Mouse (Mus musculus) liver, embryonic 14.5 days (tissue): Measurements from ENCODE around the gene Mmp10. TPM values are rescaled to one million over a fixed set of nuclear protein-coding genes. Genes with fewer than 3 reads are reported as not detected.

Experiments used
- ATAC-seq: fragments of 200-750 bp; cut with Nextera tagmentation; 2 replicates; pipeline ENCODE4 v1.8.0; 2017; ENCODE audit warnings: moderate number of reproducible peaks, mild to moderate bottlenecking, moderate library complexity; ENCODE audit not compliant: insufficient read depth
- DNase-seq, 3 experiments: peaks; one replicate each; pipeline ENCODE4 v3.0.0-alpha.2; 2012 to 2013; ENCODE audit warnings: low read depth in 3 of 3, low spot score in 3 of 3
- H3K27ac ChIP-seq: fragments of 300-500 bp; sonication (generic); 2 replicates; pipeline ENCODE4 v1.5.1; 2014; ENCODE audit warnings: moderate library complexity, mild to moderate bottlenecking, control low read depth, inconsistent platforms
- H3K27me3 ChIP-seq: fragments of 300-500 bp; sonication (generic); 2 replicates; pipeline ENCODE4 v1.6.1; 2014; ENCODE audit warnings: mild to moderate bottlenecking, low read length, moderate library complexity; ENCODE audit not compliant: control insufficient read depth, insufficient read depth
- H3K36me3 ChIP-seq: fragments of 300-500 bp; sonication (generic); replicated peaks from 2 replicates; pipeline ENCODE4 v1.6.1; 2014; ENCODE audit warnings: low read depth; ENCODE audit not compliant: control insufficient read depth, insufficient read depth
- H3K4me1 ChIP-seq, 2 experiments: fragments of 200-500 bp in 1 of 2; fragments of 300-500 bp in 1 of 2; sonication (generic) in 1 of 2; replicated peaks; 2 replicates each; pipeline ENCODE4 v1.6.1; 2012 to 2014; ENCODE audit warnings: antibody characterized with exemption in 1 of 2, inconsistent platforms in 1 of 2, low read length in 1 of 2; ENCODE audit not compliant: control insufficient read depth in 2 of 2, insufficient read depth in 2 of 2
- H3K4me2 ChIP-seq: fragments of 300-500 bp; sonication (generic); 2 replicates; pipeline ENCODE4 v1.6.1; 2014; ENCODE audit warnings: low read depth, mild to moderate bottlenecking, control low read depth, moderate library complexity
- H3K4me3 ChIP-seq, 2 experiments: fragments of 200-500 bp in 1 of 2; fragments of 300-500 bp in 1 of 2; sonication (generic) in 1 of 2; 2 replicates each; pipeline ENCODE4 v1.5.1; 2012 to 2014; ENCODE audit warnings: low read depth in 2 of 2, low read length in 2 of 2, mild to moderate bottlenecking in 2 of 2, control low read depth in 1 of 2, inconsistent platforms in 1 of 2, moderate library complexity in 1 of 2; ENCODE audit not compliant: insufficient read depth in 1 of 2
- H3K9ac ChIP-seq: fragments of 300-500 bp; sonication (generic); replicated peaks from 2 replicates; pipeline ENCODE4 v1.6.1; 2014; ENCODE audit warnings: mild to moderate bottlenecking, control low read depth, moderate library complexity
- H3K9me3 ChIP-seq: fragments of 300-500 bp; sonication (generic); 2 replicates; pipeline ENCODE4 v1.6.1; 2016; ENCODE audit warnings: low read length, mixed read lengths; ENCODE audit not compliant: control insufficient read depth
- CTCF ChIP-seq: IDR thresholded peaks from 2 replicates; pipeline ENCODE4 v1.5.1; 2016; ENCODE audit warnings: antibody characterized with exemption, low read depth, control low read depth
- EP300 ChIP-seq: IDR thresholded peaks from 2 replicates; pipeline ENCODE4 v1.6.1; 2016; ENCODE audit warnings: antibody characterized with exemption, low read depth
- WGBS: fragments of 180-500 bp; shearing (Covaris S2); extraction: QIAGEN DNeasy Blood & Tissue Kit; methylation state at CpG from one replicate; pipeline ENCODE4 v1.1.7; 2014; ENCODE audit not compliant: insufficient replicate concordance; 5-methylcytosine and 5-hydroxymethylcytosine counted together
- polyA plus RNA-seq, 2 experiments: library from polyadenylated mRNA; depleted of rRNA in 1 of 2; stranded (reverse) in 1 of 2; unstranded in 1 of 2; fragments of >200 nt; fragmentation: Nextera tagmentation in 1 of 2; extraction: Ambion mirVana in 1 of 2; gene quantifications; 2 replicates each; pipeline versions ENCODE4 v1.2.1 to v1.2.3; 2012 to 2014

The Mmp10 gene
- polyA plus RNA-seq, 2 experiments: not detected

GRCm38 (mm10) chr9:7544923-7545457 lies 42.8 kb downstream of the Mmp10 start:
- WGBS: 47% methylated on average over 1 of the region's 1 CpGs
- Histone ChIP-seq H3K4me2 (no peak overlapping the region), H3K9ac (no peak overlapping the region), H3K36me3 (no peaks in the 10 kb centered on the region), H3K27ac (no peak overlapping the region), H3K4me1 (no peaks in the 10 kb centered on the region), H3K4me3 (no peak overlapping the region), H3K27me3 (no peaks in the 10 kb centered on the region), H3K9me3 (no peaks in the 10 kb centered on the region)
- no peak for DNase-seq
- no peak for ATAC-seq
- TF ChIP-seq EP300 (no peak), CTCF (no peak)

DNA sequence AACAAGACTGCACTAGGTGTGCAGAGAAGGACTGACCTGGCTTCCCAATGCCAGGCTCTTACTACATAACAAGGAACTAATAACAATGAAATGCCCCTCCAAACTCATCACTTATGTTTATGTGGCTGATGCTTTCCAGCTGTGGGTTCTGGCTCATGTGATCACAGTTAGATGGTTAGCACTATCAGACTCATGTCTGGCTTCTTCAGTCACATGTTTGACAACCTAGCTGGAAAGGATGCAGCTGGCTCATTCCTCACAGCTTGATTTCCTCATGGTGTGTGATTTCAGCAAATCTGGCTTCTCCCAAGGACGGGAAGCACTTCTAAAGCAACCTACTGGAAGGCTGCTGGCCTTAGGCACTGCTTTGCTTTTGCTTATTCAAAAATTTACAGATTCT lies 43.3 kb downstream of the Mmp10 start:
- ATAC-seq: no peak
- no peak overlapping the region for H3K27ac ChIP-seq

DNA sequence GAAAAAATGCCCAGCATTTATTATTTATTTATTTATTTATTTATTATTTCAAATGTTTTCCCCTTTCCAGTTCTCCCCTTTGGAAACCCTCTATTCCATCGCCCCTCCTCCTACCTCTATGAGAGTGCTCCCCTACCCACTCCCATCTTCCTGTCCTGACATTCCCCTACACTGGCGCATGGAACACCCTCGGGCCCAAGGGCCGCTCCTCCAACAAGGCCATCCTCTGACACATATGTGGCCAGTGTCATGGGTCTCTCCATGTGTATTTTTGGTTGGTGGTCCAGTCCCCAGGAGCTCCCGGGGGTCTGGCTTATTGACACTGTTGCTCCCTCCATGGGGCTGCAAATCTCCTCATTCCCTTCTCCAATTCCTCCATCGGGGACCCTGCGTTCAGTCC lies 43.8 kb downstream of the Mmp10 start:
- Histone ChIP-seq H3K4me2 (no peak overlapping the region), H3K36me3 (no peaks in the 10 kb centered on the region), H3K4me3 (no peak overlapping the region), H3K27me3 (no peaks in the 10 kb centered on the region), H3K27ac (no peak overlapping the region), H3K9me3 (no peaks in the 10 kb centered on the region), H3K9ac (no peak overlapping the region), H3K4me1 (no peaks in the 10 kb centered on the region)
- DNase-seq (no peak), ATAC-seq (no peak)
- WGBS: 73% methylated on average over 7 of the region's 7 CpGs
- no peak for TF ChIP-seq CTCF
- no peak for TF ChIP-seq EP300

More for the DNA sequence above, 43.3 kb downstream of the Mmp10 start:
- Histone ChIP-seq H3K9me3 (no peaks in the 10 kb centered on the region), H3K36me3 (no peaks in the 10 kb centered on the region), H3K4me3 (no peak overlapping the region), H3K4me2 (no peak overlapping the region), H3K27me3 (no peaks in the 10 kb centered on the region), H3K9ac (no peak overlapping the region), H3K4me1 (no peaks in the 10 kb centered on the region)
- TF ChIP-seq CTCF (no peak), EP300 (no peak)
- 31% methylated on average over 1 of the region's 1 CpGs for WGBS
- DNase-seq: no peak

DNA sequence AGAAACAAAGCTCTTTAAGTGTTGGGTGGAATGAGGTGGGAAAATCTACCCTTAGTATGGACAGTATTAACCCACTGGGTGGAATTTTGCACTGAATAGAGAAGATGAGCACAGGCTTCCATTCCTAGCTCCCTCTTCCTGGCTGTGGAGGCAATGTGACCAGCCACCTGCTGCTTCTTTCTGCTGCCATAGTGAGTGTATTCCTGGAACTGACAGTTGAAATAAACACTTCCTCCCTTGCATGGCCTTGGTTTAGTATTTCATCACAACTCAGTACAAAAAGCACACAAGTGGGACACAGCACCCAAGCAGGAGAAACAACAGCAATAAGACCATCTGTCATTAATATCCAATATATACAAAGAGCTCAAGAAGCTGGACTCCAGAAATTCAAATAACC lies 49.8 kb downstream of the Mmp10 start:
- no peaks in the 10 kb centered on the region for H3K9me3 ChIP-seq
- H3K27ac ChIP-seq: no peak overlapping the region
- no peaks in the 10 kb centered on the region for H3K4me1 ChIP-seq
- H3K9ac ChIP-seq: no peak overlapping the region
- H3K4me3 ChIP-seq: no peak overlapping the region
- no peak for TF ChIP-seq CTCF
- no peak for TF ChIP-seq EP300
- DNase-seq (no peak), ATAC-seq (no peak)
- H3K36me3 ChIP-seq: no peaks in the 10 kb centered on the region
- H3K27me3 ChIP-seq: no peaks in the 10 kb centered on the region
- no peak overlapping the region for H3K4me2 ChIP-seq

DNA sequence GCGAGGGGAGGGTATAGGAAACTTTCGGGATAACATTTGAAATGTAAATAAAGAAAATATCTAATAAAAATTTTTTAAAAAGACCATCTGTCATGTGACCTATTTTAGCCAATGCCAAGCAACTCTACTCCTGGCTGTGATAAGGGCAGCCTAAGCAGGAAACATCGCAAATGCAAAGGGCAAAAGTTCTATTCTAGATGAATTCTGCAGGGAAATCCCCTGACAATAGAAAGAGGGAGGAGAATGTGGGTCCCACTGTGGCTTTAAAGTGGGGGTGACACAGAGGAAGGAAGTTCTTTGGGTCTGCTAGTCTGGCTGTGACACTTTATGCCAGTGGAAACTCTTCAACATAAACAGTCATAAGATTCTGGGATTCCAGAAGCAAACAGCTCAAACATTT lies 51.4 kb downstream of the Mmp10 start:
- Histone ChIP-seq H3K4me3 (no peak overlapping the region), H3K36me3 (no peaks in the 10 kb centered on the region), H3K4me1 (no peaks in the 10 kb centered on the region), H3K9ac (no peak overlapping the region), H3K27ac (no peak overlapping the region), H3K27me3 (no peaks in the 10 kb centered on the region), H3K9me3 (no peaks in the 10 kb centered on the region), H3K4me2 (no peak overlapping the region)
- TF ChIP-seq CTCF: no peak
- no peak for TF ChIP-seq EP300
- DNase-seq (no peak), ATAC-seq (no peak)
- 43% methylated on average over 3 of the region's 3 CpGs for WGBS

DNA sequence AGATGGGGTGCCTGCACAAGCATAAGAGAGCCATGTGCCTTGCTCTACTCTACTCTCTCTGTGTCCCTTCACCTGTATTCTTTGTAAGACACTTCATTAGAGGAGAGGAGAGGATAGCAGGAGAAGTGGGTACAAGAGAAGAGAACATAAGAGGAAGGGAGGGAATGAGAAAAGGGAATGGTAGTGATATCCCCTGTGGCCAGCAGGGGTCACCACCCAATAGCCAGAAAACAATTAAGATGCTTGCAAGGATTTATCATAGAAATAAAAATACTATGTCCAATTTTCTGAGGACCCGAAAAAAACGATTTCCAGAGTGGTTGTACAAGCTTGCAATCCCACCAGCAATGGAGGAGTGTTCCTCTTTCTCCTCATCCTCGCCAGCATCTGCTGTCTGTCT lies 52.2 kb downstream of the Mmp10 start:
- 12% methylated on average over 3 of the region's 3 CpGs for WGBS
- H3K4me2 ChIP-seq: no peak overlapping the region
- no peaks in the 10 kb centered on the region for H3K4me1 ChIP-seq
- H3K27me3 ChIP-seq: no peaks in the 10 kb centered on the region
- H3K36me3 ChIP-seq: no peaks in the 10 kb centered on the region
- H3K4me3 ChIP-seq: no peak overlapping the region
- ATAC-seq (no peak), DNase-seq (no peak)
- no peak overlapping the region for H3K9ac ChIP-seq
- no peak overlapping the region for H3K27ac ChIP-seq
- TF ChIP-seq EP300 (no peak), CTCF (peak; percentile 45; the same call in 1 of the 2 replicates)
- no peaks in the 10 kb centered on the region for H3K9me3 ChIP-seq
